Mouse (Mus musculus) liver, embryonic 15.5 days (tissue): ENCODE data around the gene Pdcd1. TPM values are rescaled to one million over a fixed set of nuclear protein-coding genes. Genes with fewer than 3 reads are reported as not detected.
"Not testable (repeated sequence)": the region's sequence is repeated elsewhere in the genome, so short reads cannot be mapped to it uniquely, and the experiment has no call there.

Source experiments
- ATAC-seq: fragments of 200-750 bp; cut with Nextera tagmentation; 2 replicates; pipeline ENCODE4 v1.8.0; 2017; ENCODE audit warnings: moderate number of reproducible peaks, mild to moderate bottlenecking, moderate library complexity; ENCODE audit not compliant: insufficient read depth
- H3K27ac ChIP-seq: fragments of 300-500 bp; sonication (generic); replicated peaks from 2 replicates; pipeline ENCODE4 v1.5.1; 2015; ENCODE audit warnings: mild to moderate bottlenecking, inconsistent platforms
- H3K27me3 ChIP-seq: fragments of 300-500 bp; sonication (generic); 2 replicates; pipeline ENCODE4 v1.6.1; 2015; ENCODE audit warnings: mild to moderate bottlenecking, inconsistent platforms
- H3K36me3 ChIP-seq: fragments of 300-500 bp; sonication (generic); replicated peaks from 2 replicates; pipeline ENCODE4 v1.6.1; 2015; ENCODE audit warnings: moderate library complexity, mild to moderate bottlenecking, inconsistent platforms
- H3K4me1 ChIP-seq: fragments of 300-500 bp; sonication (generic); replicated peaks from 2 replicates; pipeline ENCODE4 v1.6.1; 2015; ENCODE audit warnings: inconsistent platforms
- H3K4me2 ChIP-seq: fragments of 300-500 bp; sonication (generic); 2 replicates; pipeline ENCODE4 v1.6.1; 2015; ENCODE audit warnings: moderate library complexity, mild to moderate bottlenecking, inconsistent platforms
- H3K4me3 ChIP-seq: fragments of 300-500 bp; sonication (generic); replicated peaks from 2 replicates; pipeline ENCODE4 v1.5.1; 2015; ENCODE audit warnings: mild to moderate bottlenecking, inconsistent platforms
- H3K9ac ChIP-seq: fragments of 300-500 bp; sonication (generic); 2 replicates; pipeline ENCODE4 v1.6.1; 2015; ENCODE audit warnings: moderate library complexity, mild to moderate bottlenecking, inconsistent platforms
- H3K9me3 ChIP-seq: fragments of 300-500 bp; sonication (generic); replicated peaks from 2 replicates; pipeline ENCODE4 v1.6.1; 2016; ENCODE audit warnings: inconsistent platforms
- WGBS: fragments of 180-500 bp; shearing (Covaris S2); methylation state at CpG from one replicate; pipeline ENCODE4 v1.1.7; 2015; ENCODE audit warnings: mixed read lengths; ENCODE audit not compliant: insufficient replicate concordance; 5-methylcytosine and 5-hydroxymethylcytosine counted together
- polyA plus RNA-seq: library from polyadenylated mRNA; unstranded; fragments of >200 nt; fragmentation: Nextera tagmentation; extraction: Ambion mirVana; gene quantifications from 2 replicates; pipeline ENCODE4 v1.2.1, GENCODE M21; 2015

Pdcd1 gene
- polyA plus RNA-seq, 1 experiment from 2014 or later, result 0.07 TPM

- Histone ChIP-seq H3K4me2 (no peak overlapping the region), H3K4me3 (no peak overlapping the region), H3K4me1 (no peaks in the 10 kb centered on the region), H3K9ac (no peak overlapping the region), H3K27me3 (no peaks in the 10 kb centered on the region), H3K9me3 (no peaks in the 10 kb centered on the region), H3K36me3 (no peaks in the 10 kb centered on the region), H3K27ac (no peak overlapping the region)
- no peak for ATAC-seq
- 45% methylated on average over 2 of the region's 2 CpGs for WGBS
Observed at GRCm38 (mm10) chr1:94028741-94029140, 23.6 kb downstream of the Pdcd1 start.

GRCm38 (mm10) chr1:94027506-94028108 lies 24.7 kb downstream of the Pdcd1 start:
- Histone ChIP-seq H3K4me2 (no peak overlapping the region), H3K27me3 (no peaks in the 10 kb centered on the region), H3K9me3 (no peaks in the 10 kb centered on the region), H3K36me3 (no peaks in the 10 kb centered on the region), H3K4me1 (no peaks in the 10 kb centered on the region), H3K9ac (no peak overlapping the region), H3K27ac (no peak overlapping the region), H3K4me3 (no peak overlapping the region)
- no peak for ATAC-seq
- WGBS, result 78% methylated on average over 12 of the region's 12 CpGs

- no peak for ATAC-seq
- 68% methylated on average over 6 of the region's 6 CpGs for WGBS
- H3K27ac ChIP-seq, result no peak within 1 kb of the TSS
- no peaks in the 10 kb centered on the region for H3K36me3 ChIP-seq
- no peak within 1 kb of the TSS for H3K4me3 ChIP-seq
- no peaks in the 10 kb centered on the region for H3K4me1 ChIP-seq
- H3K9ac ChIP-seq, result no peak within 1 kb of the TSS
- no peaks in the 10 kb centered on the region for H3K27me3 ChIP-seq
- H3K4me2 ChIP-seq, result no peak within 1 kb of the TSS
- H3K9me3 ChIP-seq, result no peaks in the 10 kb centered on the region
Observed at GRCm38 (mm10) chr1:94020151-94020550, 32.2 kb downstream of the Pdcd1 start, which contains the start of gene Neu4. TSS of gene Neu4 (plus strand) at chr1:94020451.

GRCm38 (mm10) chr1:94011643-94012042 lies 40.7 kb downstream of the Pdcd1 start:
- no peaks in the 10 kb centered on the region for H3K9me3 ChIP-seq
- no peaks in the 10 kb centered on the region for H3K4me1 ChIP-seq
- no peak overlapping the region for H3K4me2 ChIP-seq
- no peak overlapping the region for H3K4me3 ChIP-seq
- no peaks in the 10 kb centered on the region for H3K36me3 ChIP-seq
- no peak overlapping the region for H3K27ac ChIP-seq
- H3K27me3 ChIP-seq, result no peaks in the 10 kb centered on the region
- WGBS, result 38% methylated on average over 3 of the region's 3 CpGs
- ATAC-seq, result no peak
- no peak overlapping the region for H3K9ac ChIP-seq

GRCm38 (mm10) chr1:94008826-94009225 lies 43.5 kb downstream of the Pdcd1 start:
- ATAC-seq, H3K27me3 ChIP-seq, H3K27ac ChIP-seq, H3K4me3 ChIP-seq, H3K4me2 ChIP-seq, H3K36me3 ChIP-seq, H3K4me1 ChIP-seq, H3K9ac ChIP-seq, H3K9me3 ChIP-seq: not testable (repeated sequence)
- WGBS, result 74% methylated on average over 16 of the region's 19 CpGs

GRCm38 (mm10) chr1:94005954-94006506 lies 46.3 kb downstream of the Pdcd1 start:
- not testable (repeated sequence) for H3K9me3 ChIP-seq, H3K9ac ChIP-seq, H3K27me3 ChIP-seq, H3K27ac ChIP-seq, H3K4me1 ChIP-seq, ATAC-seq, H3K36me3 ChIP-seq, H3K4me2 ChIP-seq, H3K4me3 ChIP-seq
- WGBS, result 54% methylated on average over 2 of the region's 2 CpGs

- ATAC-seq, result no peak
- no peak overlapping the region for H3K9ac ChIP-seq
- H3K4me3 ChIP-seq, result no peak overlapping the region
- WGBS, result 55% methylated on average over 2 of the region's 2 CpGs
- H3K27me3 ChIP-seq, result no peaks in the 10 kb centered on the region
- H3K9me3 ChIP-seq, result no peaks in the 10 kb centered on the region
- H3K36me3 ChIP-seq, result no peaks in the 10 kb centered on the region
- H3K4me1 ChIP-seq, result no peaks in the 10 kb centered on the region
- H3K4me2 ChIP-seq, result no peak overlapping the region
- H3K27ac ChIP-seq, result no peak overlapping the region
Observed at GRCm38 (mm10) chr1:94001023-94001422, 51.3 kb downstream of the Pdcd1 start.

GRCm38 (mm10) chr1:93991491-93991890 lies 60.9 kb downstream of the Pdcd1 start:
- not testable (repeated sequence) for H3K27ac ChIP-seq, H3K9ac ChIP-seq, H3K4me2 ChIP-seq, H3K4me1 ChIP-seq, H3K27me3 ChIP-seq, ATAC-seq, H3K36me3 ChIP-seq, H3K9me3 ChIP-seq, H3K4me3 ChIP-seq
- WGBS, result 45% methylated on average over 3 of the region's 3 CpGs

- not testable (repeated sequence) for H3K27me3 ChIP-seq, ATAC-seq, H3K9me3 ChIP-seq, H3K36me3 ChIP-seq, H3K4me1 ChIP-seq, H3K4me3 ChIP-seq, H3K4me2 ChIP-seq, H3K9ac ChIP-seq, H3K27ac ChIP-seq
- WGBS, result 13% methylated on average over 2 of the region's 2 CpGs
Observed at GRCm38 (mm10) chr1:93991068-93991467, 61.3 kb downstream of the Pdcd1 start.

GRCm38 (mm10) chr1:93990209-93990608 lies 62.1 kb downstream of the Pdcd1 start, which contains the start of gene Gal3st2c:
TSS of gene Gal3st2c (plus strand) at chr1:93990509.
- 79% methylated on average over 8 of the region's 8 CpGs for WGBS
- not testable (repeated sequence) for H3K9ac ChIP-seq, H3K36me3 ChIP-seq, H3K9me3 ChIP-seq, H3K4me1 ChIP-seq, ATAC-seq, H3K27me3 ChIP-seq, H3K27ac ChIP-seq, H3K4me2 ChIP-seq, H3K4me3 ChIP-seq

GRCm38 (mm10) chr1:93988786-93989185 lies 63.6 kb downstream of the Pdcd1 start:
- ATAC-seq, result no peak

More at GRCm38 (mm10) chr1:93988786-93989185, 63.6 kb downstream of the Pdcd1 start:
- Histone ChIP-seq H3K4me1 (no peaks in the 10 kb centered on the region), H3K9ac (no peak overlapping the region), H3K27me3 (no peaks in the 10 kb centered on the region), H3K4me3 (no peak overlapping the region), H3K9me3 (no peaks in the 10 kb centered on the region), H3K4me2 (no peak overlapping the region), H3K27ac (no peak overlapping the region), H3K36me3 (no peaks in the 10 kb centered on the region)
- WGBS, result 42% methylated on average over 3 of the region's 3 CpGs
